Mouse (Mus musculus): ENCODE data around the gene Zfp777. TPM values are rescaled to one million over a fixed set of nuclear protein-coding genes. Genes with fewer than 3 reads are reported as not detected.
A peak's percentile ranks its signal among the peaks of the same experiment; 100 is the strongest.

The Zfp777 gene
- polyA plus RNA-seq, 1 experiment: 19.7 TPM

DNA sequence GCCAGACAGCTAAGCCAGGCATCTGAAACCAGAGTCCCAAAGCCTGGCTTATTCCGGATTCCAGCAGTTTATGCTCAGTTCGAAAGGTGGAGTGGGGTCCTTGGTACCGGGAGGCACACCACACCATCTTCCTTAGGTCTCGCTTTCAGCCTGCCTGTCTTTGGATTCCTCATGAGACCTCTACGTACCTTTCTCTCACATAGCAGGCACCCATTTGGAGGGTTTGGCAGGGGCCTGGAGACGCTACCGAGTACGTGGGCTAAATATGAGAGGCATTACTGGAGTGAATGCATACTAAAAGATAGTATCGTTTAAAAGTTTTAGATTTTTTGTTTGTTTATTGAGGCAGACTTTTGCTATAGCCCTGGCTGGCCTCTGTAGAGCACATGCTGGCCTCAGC, 31.9 kb downstream of the Zfp777 start:
- DNase-seq: no peak
- no peaks in the 10 kb centered on the region; the same call in 1 of the 2 replicates for H3K4me1 ChIP-seq (ENCODE audit: control insufficient read depth, insufficient read depth, low read length)
- TF ChIP-seq POLR2A (IDR thresholded peaks at IDR 0.05; ENCODE audit: borderline replicate concordance, extremely low read depth, low read depth, low read length): no peak
- TF ChIP-seq CTCF (IDR thresholded peaks at IDR 0.05; ENCODE audit: insufficient read depth, low read length): no peak
- WGBS: 95% methylated on average over 9 of the region's 9 CpGs
- H3K4me3 ChIP-seq (replicated peaks; ENCODE audit: extremely low read depth, low read depth, low read length): no peak overlapping the region

GRCm38 (mm10) chr6:48016090-48016521, 32.6 kb downstream of the Zfp777 start:
- TF ChIP-seq POLR2A (IDR thresholded peaks at IDR 0.05; ENCODE audit: borderline replicate concordance, extremely low read depth, low read depth, low read length) (no peak), CTCF (IDR thresholded peaks at IDR 0.05; ENCODE audit: insufficient read depth, low read length) (peak; percentile 36; the same call in 1 of the 2 replicates)
- Histone ChIP-seq H3K4me1 (ENCODE audit: control insufficient read depth, insufficient read depth, low read length) (no peaks in the 10 kb centered on the region; the same call in 1 of the 2 replicates), H3K4me3 (replicated peaks; ENCODE audit: extremely low read depth, low read depth, low read length) (peak overlapping the region; percentile 3)
- DNase-seq: peak; percentile 49
- under 1% methylated on average over 24 of the region's 24 CpGs for WGBS

GRCm38 (mm10) chr6:48010727-48011126, 38.0 kb downstream of the Zfp777 start:
- Histone ChIP-seq H3K4me3 (replicated peaks; ENCODE audit: extremely low read depth, low read depth, low read length) (no peak overlapping the region), H3K4me1 (ENCODE audit: control insufficient read depth, insufficient read depth, low read length) (no peaks in the 10 kb centered on the region; the same call in 1 of the 2 replicates)
- DNase-seq: peak; percentile 63
- TF ChIP-seq CTCF (IDR thresholded peaks at IDR 0.05; ENCODE audit: insufficient read depth, low read length) (no peak), POLR2A (IDR thresholded peaks at IDR 0.05; ENCODE audit: borderline replicate concordance, extremely low read depth, low read depth, low read length) (no peak)
- 32% methylated on average over 8 of the region's 8 CpGs for WGBS

- no peak for TF ChIP-seq CTCF (IDR thresholded peaks at IDR 0.05; ENCODE audit: insufficient read depth, low read length)
- no peak for TF ChIP-seq POLR2A (IDR thresholded peaks at IDR 0.05; ENCODE audit: borderline replicate concordance, extremely low read depth, low read depth, low read length)
- 48% methylated on average over 9 of the region's 9 CpGs for WGBS
- no peak overlapping the region for H3K4me3 ChIP-seq (replicated peaks; ENCODE audit: extremely low read depth, low read depth, low read length)
- H3K4me1 ChIP-seq (ENCODE audit: control insufficient read depth, insufficient read depth, low read length): peaks cover 5% of the 10 kb centered on the region; the same call in 1 of the 2 replicates
- no peak for DNase-seq
Measured at GRCm38 (mm10) chr6:47995661-47996060, 53.0 kb downstream of the Zfp777 start.

- 35% methylated on average over 2 of the region's 2 CpGs for WGBS
- H3K4me1 ChIP-seq (ENCODE audit: control insufficient read depth, insufficient read depth, low read length): peaks cover 2% of the 10 kb centered on the region
- DNase-seq: no peak
- no peak overlapping the region for H3K4me3 ChIP-seq (replicated peaks; ENCODE audit: extremely low read depth, low read depth, low read length)
- no peak for TF ChIP-seq POLR2A (IDR thresholded peaks at IDR 0.05; ENCODE audit: borderline replicate concordance, extremely low read depth, low read depth, low read length)
Measured at GRCm38 (mm10) chr6:47983936-47984335, 64.8 kb downstream of the Zfp777 start.

GRCm38 (mm10) chr6:47978897-47979368, 69.8 kb downstream of the Zfp777 start:
- H3K4me1 ChIP-seq (ENCODE audit: control insufficient read depth, insufficient read depth, low read length): peaks cover 2% of the 10 kb centered on the region
- TF ChIP-seq CTCF (IDR thresholded peaks at IDR 0.05; ENCODE audit: insufficient read depth, low read length) (0 out of 2 replicates have a peak, but pooled peaks have one; percentile 28), POLR2A (IDR thresholded peaks at IDR 0.05; ENCODE audit: borderline replicate concordance, extremely low read depth, low read depth, low read length) (no peak)
- 8% methylated on average over 6 of the region's 6 CpGs for WGBS
- DNase-seq: peak; percentile 76
- H3K4me3 ChIP-seq (replicated peaks; ENCODE audit: extremely low read depth, low read depth, low read length): no peak overlapping the region

DNA sequence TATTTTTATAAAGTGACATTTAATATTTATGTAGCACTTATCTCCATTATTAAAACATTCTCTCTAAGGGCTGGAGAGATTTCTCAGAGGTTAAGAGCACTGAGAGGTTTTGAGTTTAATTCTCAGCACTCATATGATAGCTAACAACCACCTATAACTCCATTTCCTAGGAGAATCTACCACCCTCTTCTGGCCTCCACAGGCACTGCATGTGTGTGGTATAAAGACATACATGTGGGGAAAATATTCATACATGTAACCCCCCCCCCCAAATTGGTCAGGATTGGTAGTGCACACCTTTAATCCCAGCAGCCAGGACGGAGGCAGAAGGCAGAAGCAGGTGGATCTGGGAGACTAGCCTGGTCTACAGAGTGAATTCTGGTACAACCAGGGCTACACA, 74.1 kb downstream of the Zfp777 start:
- DNase-seq: no peak
- TF ChIP-seq POLR2A (IDR thresholded peaks at IDR 0.05; ENCODE audit: borderline replicate concordance, extremely low read depth, low read depth, low read length) (no peak), CTCF (IDR thresholded peaks at IDR 0.05; ENCODE audit: insufficient read depth, low read length) (no peak)
- Histone ChIP-seq H3K4me3 (replicated peaks; ENCODE audit: extremely low read depth, low read depth, low read length) (no peak overlapping the region), H3K4me1 (ENCODE audit: control insufficient read depth, insufficient read depth, low read length) (peaks cover 2% of the 10 kb centered on the region; the same call in 1 of the 2 replicates)
- WGBS: 82% methylated on average over 1 of the region's 1 CpGs

Other genes starting within 250 kb of the Zfp777 start
- gene Pdia4, start 235.5 kb downstream of the Zfp777 start, polyA plus RNA-seq (2012; rRNA removed): 24.6 and 40.1 TPM in 2 replicates
- 0.16 and 0.26 TPM in 2 replicates for gene Zfp786, start 218.0 kb downstream of the Zfp777 start, polyA plus RNA-seq (2012; rRNA removed)
- gene Zfp398, start 213.2 kb downstream of the Zfp777 start, polyA plus RNA-seq (2012; rRNA removed): 8.8 and 8.9 TPM in 2 replicates
- gene Zfp282, start 171.7 kb downstream of the Zfp777 start, polyA plus RNA-seq (2012; rRNA removed): 7.6 and 8.1 TPM in 2 replicates
- 11.6 and 12.1 TPM in 2 replicates for gene Zfp212, start 128.4 kb downstream of the Zfp777 start, polyA plus RNA-seq (2012; rRNA removed)
- gene Zfp956, start 95.5 kb downstream of the Zfp777 start, polyA plus RNA-seq (2012; rRNA removed): 8.9 and 9.4 TPM in 2 replicates
- gene Zfp746, start 37.7 kb upstream of the Zfp777 start, polyA plus RNA-seq (2012; rRNA removed): 23.6 and 25.1 TPM in 2 replicates

Data from lung, adult 2 months (tissue).